Mouse (Mus musculus) hindbrain, embryonic 10.5 days (tissue): ENCODE measurements at regions not wholly inside any gene's neighbourhood (a gene's known extent, or its start where the extent isn't known, plus 50 kb on each side); places are given as distances from the start of the nearest gene placed in this dataset.

ENCODE experiments used
- DNase-seq: peaks from one replicate; pipeline ENCODE4 v3.0.0-alpha.2; 2017; ENCODE audit warnings: low spot score
- H3K27ac ChIP-seq: fragments of 300-500 bp; sonication (generic); 2 replicates; pipeline ENCODE4 v1.5.1; 2016; ENCODE audit warnings: mild to moderate bottlenecking, moderate library complexity
- H3K27me3 ChIP-seq: fragments of 300-500 bp; sonication (generic); 2 replicates; pipeline ENCODE4 v1.6.1; 2016; ENCODE audit warnings: mild to moderate bottlenecking; ENCODE audit not compliant: poor library complexity, insufficient read depth, severe bottlenecking
- H3K36me3 ChIP-seq: fragments of 300-500 bp; sonication (generic); 2 replicates; pipeline ENCODE4 v1.6.1; 2016; ENCODE audit warnings: mild to moderate bottlenecking, moderate library complexity
- H3K4me1 ChIP-seq: fragments of 300-500 bp; sonication (generic); replicated peaks from 2 replicates; pipeline ENCODE4 v1.6.1; 2016; ENCODE audit warnings: mild to moderate bottlenecking
- H3K4me3 ChIP-seq: fragments of 300-500 bp; sonication (generic); 2 replicates; pipeline ENCODE4 v1.5.1; 2016; ENCODE audit warnings: mild to moderate bottlenecking, moderate library complexity
- H3K9me3 ChIP-seq: fragments of 300-500 bp; sonication (generic); 2 replicates; pipeline ENCODE4 v1.6.1; 2016; ENCODE audit warnings: mild to moderate bottlenecking, moderate library complexity
- WGBS: fragments of 180-500 bp; shearing (Covaris S2); methylation state at CpG from one replicate; pipeline ENCODE4 v1.1.7; 2016; 5-methylcytosine and 5-hydroxymethylcytosine counted together

- no peaks in the 10 kb centered on the region for H3K36me3 ChIP-seq
- no peak overlapping the region for H3K4me3 ChIP-seq
- 83% methylated on average over 5 of the region's 5 CpGs for WGBS
- no peaks in the 10 kb centered on the region for H3K4me1 ChIP-seq
- no peaks in the 10 kb centered on the region for H3K27me3 ChIP-seq
- no peaks in the 10 kb centered on the region for H3K9me3 ChIP-seq
- DNase-seq = no peak
- H3K27ac ChIP-seq = no peak overlapping the region
Measured at GRCm38 (mm10) chr2:124753717-124754116, 314.2 kb upstream of the Slc24a5 start.

GRCm38 (mm10) chr2:124755244-124755643 is 312.7 kb upstream of the Slc24a5 start:
- H3K27me3 ChIP-seq = no peaks in the 10 kb centered on the region
- H3K36me3 ChIP-seq = no peaks in the 10 kb centered on the region
- DNase-seq = no peak
- H3K4me3 ChIP-seq = no peak overlapping the region
- H3K4me1 ChIP-seq = no peaks in the 10 kb centered on the region
- H3K27ac ChIP-seq = no peak overlapping the region
- no peaks in the 10 kb centered on the region for H3K9me3 ChIP-seq
- 94% methylated on average over 4 of the region's 4 CpGs for WGBS

- Histone ChIP-seq H3K9me3 (no peaks in the 10 kb centered on the region), H3K4me3 (no peak overlapping the region), H3K36me3 (no peaks in the 10 kb centered on the region), H3K27ac (no peak overlapping the region), H3K27me3 (no peaks in the 10 kb centered on the region), H3K4me1 (peaks cover 5% of the 10 kb centered on the region)
- no peak for DNase-seq
- WGBS = 93% methylated on average over 2 of the region's 2 CpGs
Measured at GRCm38 (mm10) chr2:124758992-124759391, 308.9 kb upstream of the Slc24a5 start.

- H3K4me1 ChIP-seq = peaks cover 13% of the 10 kb centered on the region
- H3K4me3 ChIP-seq = no peak overlapping the region
- no peak overlapping the region for H3K27ac ChIP-seq
- H3K27me3 ChIP-seq = no peaks in the 10 kb centered on the region
- WGBS = 79% methylated on average over 7 of the region's 7 CpGs
- DNase-seq = no peak
- no peaks in the 10 kb centered on the region for H3K36me3 ChIP-seq
- H3K9me3 ChIP-seq = no peaks in the 10 kb centered on the region
Measured at GRCm38 (mm10) chr2:124763650-124764049, 304.3 kb upstream of the Slc24a5 start.

GRCm38 (mm10) chr2:124764186-124764910 is 303.6 kb upstream of the Slc24a5 start:
- WGBS = 35% methylated on average over 10 of the region's 10 CpGs
- peaks cover 13% of the 10 kb centered on the region for H3K4me1 ChIP-seq
- peak overlapping the region; percentile 53 for H3K27ac ChIP-seq
- DNase-seq = no peak
- H3K36me3 ChIP-seq = no peaks in the 10 kb centered on the region
- no peak overlapping the region for H3K4me3 ChIP-seq
- H3K27me3 ChIP-seq = no peaks in the 10 kb centered on the region
- no peaks in the 10 kb centered on the region for H3K9me3 ChIP-seq

GRCm38 (mm10) chr2:124769267-124769967 is 298.5 kb upstream of the Slc24a5 start:
- Histone ChIP-seq H3K4me3 (no peak overlapping the region), H3K27ac (no peak overlapping the region), H3K4me1 (peaks cover 16% of the 10 kb centered on the region), H3K36me3 (no peaks in the 10 kb centered on the region), H3K9me3 (no peaks in the 10 kb centered on the region), H3K27me3 (no peaks in the 10 kb centered on the region)
- 90% methylated on average over 6 of the region's 6 CpGs for WGBS
- DNase-seq = no peak

- DNase-seq = no peak
- Histone ChIP-seq H3K9me3 (no peaks in the 10 kb centered on the region), H3K27me3 (no peaks in the 10 kb centered on the region), H3K4me3 (no peak overlapping the region), H3K36me3 (no peaks in the 10 kb centered on the region), H3K27ac (no peak overlapping the region), H3K4me1 (peaks cover 12% of the 10 kb centered on the region)
- WGBS = 66% methylated on average over 2 of the region's 2 CpGs
Measured at GRCm38 (mm10) chr2:124770028-124770427, 297.9 kb upstream of the Slc24a5 start.

- no peaks in the 10 kb centered on the region for H3K9me3 ChIP-seq
- 44% methylated on average over 11 of the region's 11 CpGs for WGBS
- no peaks in the 10 kb centered on the region for H3K27me3 ChIP-seq
- peaks cover 12% of the 10 kb centered on the region for H3K4me1 ChIP-seq
- H3K36me3 ChIP-seq = no peaks in the 10 kb centered on the region
- 0 out of 2 replicates have a peak overlapping the region, but pooled peaks have one; percentile 70 for H3K27ac ChIP-seq
- peak; percentile 26 for DNase-seq
- H3K4me3 ChIP-seq = no peak overlapping the region
Measured at GRCm38 (mm10) chr2:124772055-124772708, 295.7 kb upstream of the Slc24a5 start.

- H3K4me1 ChIP-seq = peaks cover 12% of the 10 kb centered on the region
- 78% methylated on average over 3 of the region's 3 CpGs for WGBS
- DNase-seq = no peak
- no peak overlapping the region; the same call in 1 of the 2 replicates for H3K27ac ChIP-seq
- H3K36me3 ChIP-seq = no peaks in the 10 kb centered on the region
- H3K9me3 ChIP-seq = no peaks in the 10 kb centered on the region
- no peak overlapping the region for H3K4me3 ChIP-seq
- H3K27me3 ChIP-seq = no peaks in the 10 kb centered on the region
Measured at GRCm38 (mm10) chr2:124775737-124776136, 292.2 kb upstream of the Slc24a5 start.

GRCm38 (mm10) chr2:124792633-124793036 is 275.3 kb upstream of the Slc24a5 start:
- Histone ChIP-seq H3K4me1 (0 out of 2 replicates have a peak, but pooled peaks cover 4% of the 10 kb centered on the region), H3K27ac (no peak overlapping the region), H3K27me3 (no peaks in the 10 kb centered on the region), H3K36me3 (no peaks in the 10 kb centered on the region), H3K9me3 (no peaks in the 10 kb centered on the region), H3K4me3 (no peak overlapping the region)
- WGBS = 63% methylated on average over 7 of the region's 7 CpGs
- DNase-seq = no peak

- Histone ChIP-seq H3K27ac (no peak overlapping the region), H3K9me3 (no peaks in the 10 kb centered on the region), H3K4me1 (no peaks in the 10 kb centered on the region), H3K4me3 (no peak overlapping the region), H3K27me3 (no peaks in the 10 kb centered on the region), H3K36me3 (no peaks in the 10 kb centered on the region)
- WGBS = 81% methylated on average over 8 of the region's 8 CpGs
- DNase-seq = no peak
Measured at GRCm38 (mm10) chr2:124811709-124812108, 256.2 kb upstream of the Slc24a5 start.

GRCm38 (mm10) chr2:124816814-124817213 is 251.1 kb upstream of the Slc24a5 start:
- Histone ChIP-seq H3K4me3 (no peak overlapping the region), H3K36me3 (no peaks in the 10 kb centered on the region), H3K27me3 (no peaks in the 10 kb centered on the region), H3K9me3 (no peaks in the 10 kb centered on the region), H3K4me1 (no peaks in the 10 kb centered on the region), H3K27ac (no peak overlapping the region)
- WGBS = 94% methylated on average over 2 of the region's 2 CpGs
- no peak for DNase-seq

GRCm38 (mm10) chr2:124819846-124820245 is 248.1 kb upstream of the Slc24a5 start:
- Histone ChIP-seq H3K27me3 (no peaks in the 10 kb centered on the region), H3K27ac (no peak overlapping the region), H3K36me3 (no peaks in the 10 kb centered on the region), H3K9me3 (no peaks in the 10 kb centered on the region), H3K4me3 (no peak overlapping the region), H3K4me1 (no peaks in the 10 kb centered on the region)
- DNase-seq = no peak
- 84% methylated on average over 6 of the region's 6 CpGs for WGBS
